Mouse (Mus musculus) inflammation-experienced regulatory T-cells, adult 6 months (primary cell): Measurements from ENCODE around the gene Rap1a. TPM values are rescaled to one million over a fixed set of nuclear protein-coding genes. Genes with fewer than 3 reads are reported as not detected.

Experiments used
- ATAC-seq: one replicate; pipeline ENCODE4 v1.8.0; 2017
- polyA plus RNA-seq, 3 experiments: library from polyadenylated mRNA; unstranded; fragments of 100-300 nt; shearing (Covaris generic); gene quantifications; one replicate each; pipeline ENCODE4 v1.2.1; 2017

Gene Rap1a
- polyA plus RNA-seq, result 100 to 1,000 TPM; 142 to 303 (median 166) TPM

DNA sequence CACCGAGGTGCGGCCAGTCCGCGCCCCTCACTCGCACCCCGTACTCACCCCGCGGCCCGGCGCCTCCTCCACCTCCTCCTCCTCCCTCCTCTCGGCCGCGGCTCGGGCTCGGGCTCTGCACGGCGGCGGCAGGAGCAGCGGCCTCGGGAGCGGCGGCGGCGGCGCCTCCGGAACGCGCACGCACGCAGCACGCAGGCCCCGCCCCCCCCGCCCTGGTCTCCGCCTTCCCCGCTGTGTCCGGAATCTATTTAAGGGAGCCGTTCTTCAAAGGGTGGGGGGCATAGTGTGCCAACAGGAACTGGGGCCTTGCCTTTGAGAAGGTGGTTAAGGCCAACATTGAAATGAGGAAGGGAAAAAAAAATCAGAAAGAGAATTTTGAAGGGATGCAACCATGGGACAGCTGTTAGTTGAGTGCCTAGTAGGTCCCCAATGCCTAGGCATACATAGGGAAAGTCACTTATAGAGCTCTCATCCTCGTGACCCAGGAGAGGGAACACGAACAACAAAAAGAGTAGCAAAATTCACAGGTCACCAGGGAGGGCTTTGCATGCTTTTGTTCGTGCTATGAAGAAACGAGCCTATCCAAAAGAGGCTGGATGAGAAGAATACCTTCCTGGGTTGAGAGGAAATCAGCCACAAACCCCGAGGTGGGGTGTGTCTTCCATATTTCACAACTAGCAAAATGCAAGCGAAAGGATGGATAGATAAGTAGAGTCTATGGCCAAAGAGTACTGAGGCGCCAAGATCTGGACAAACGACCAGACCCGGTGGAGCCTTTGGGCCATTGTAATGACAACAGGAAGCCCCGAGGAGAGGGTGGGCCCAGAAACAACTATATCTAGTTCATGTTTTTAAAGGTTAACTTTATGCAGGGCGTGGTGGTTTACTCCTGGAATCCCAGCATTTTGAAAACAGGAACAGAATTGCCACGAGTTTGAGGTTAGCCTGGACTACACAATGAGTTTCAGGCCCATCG lies at the start of gene Rap1a:
Rap1a (minus strand) TSS at position 146 of the 976 bp plus-strand sequence.
- peak; percentile 50 for ATAC-seq

DNA sequence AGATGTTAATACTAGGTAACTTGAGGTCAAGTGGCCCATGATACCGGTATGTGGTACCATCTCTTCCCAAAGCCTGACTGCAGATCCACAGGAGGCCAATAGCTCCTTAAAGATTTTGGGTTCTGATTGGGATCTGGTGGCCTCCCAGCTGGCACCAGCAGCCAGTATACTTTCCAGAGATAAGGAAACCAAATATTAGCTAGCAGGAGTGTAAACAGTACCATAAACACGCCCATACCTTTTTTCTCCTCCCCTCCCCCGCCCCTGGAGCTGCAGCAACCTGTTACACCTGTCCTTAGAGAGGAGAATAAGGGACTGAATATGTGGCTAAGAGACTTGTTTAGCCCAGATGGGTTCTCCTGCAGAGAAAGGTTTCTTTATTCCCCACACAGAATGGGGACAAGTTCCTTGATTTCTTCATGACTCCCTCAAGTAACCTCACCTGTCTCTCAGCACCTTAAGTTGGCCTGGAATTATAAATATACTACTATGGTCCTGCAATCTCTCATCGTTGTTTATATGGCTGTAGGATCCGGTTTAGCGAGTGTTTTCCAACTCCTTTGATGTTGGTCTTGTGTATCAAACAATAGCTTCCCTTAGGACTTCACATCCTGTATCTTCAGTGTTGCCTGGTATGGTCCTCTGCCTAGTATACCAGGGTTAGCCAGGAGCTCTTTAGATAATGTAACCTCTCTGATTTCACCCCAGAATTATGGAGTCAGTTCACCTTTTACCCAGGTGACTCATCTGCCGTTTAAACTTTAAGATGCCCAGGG lies 45.3 kb upstream of the Rap1a start:
- no peak for ATAC-seq

DNA sequence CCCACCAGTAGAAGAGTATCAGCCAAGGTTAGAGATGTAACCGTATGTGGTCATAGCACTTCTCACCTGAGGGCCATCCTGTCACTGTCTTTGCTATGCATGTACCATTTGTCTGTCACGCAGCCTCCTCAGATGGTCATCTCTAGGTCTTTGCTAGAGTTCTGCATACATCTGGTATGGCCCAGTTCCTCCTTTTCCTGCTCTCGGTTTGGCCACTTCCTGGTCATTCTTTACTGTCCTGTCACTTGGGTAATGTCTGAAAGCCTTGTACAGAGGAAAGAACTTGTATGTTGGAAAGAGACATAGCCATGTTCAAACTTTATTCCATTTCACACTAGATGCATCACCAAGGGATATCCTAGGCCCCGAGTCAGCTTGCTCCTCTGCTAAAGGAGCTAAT lies 38.7 kb upstream of the Rap1a start:
- ATAC-seq, result no peak

DNA sequence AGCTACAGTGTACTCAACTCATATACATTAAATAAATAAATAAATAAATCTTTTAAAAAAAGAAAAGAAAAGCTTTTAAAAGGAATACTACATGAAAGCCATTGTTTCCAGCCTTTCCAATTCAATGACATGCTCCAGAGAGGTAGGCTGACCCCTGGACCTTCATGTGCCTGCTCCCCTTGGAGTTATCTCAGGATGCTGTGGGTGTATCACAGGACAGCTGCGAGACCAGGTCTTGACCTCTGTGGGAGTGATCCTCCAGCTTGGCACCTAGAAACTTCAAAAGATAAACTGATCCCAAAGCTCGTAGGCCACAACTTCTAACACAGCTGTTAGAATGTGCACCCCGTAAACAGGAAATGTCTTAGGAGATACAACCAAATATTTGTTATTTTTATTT lies 37.5 kb upstream of the Rap1a start:
- ATAC-seq, result no peak

DNA sequence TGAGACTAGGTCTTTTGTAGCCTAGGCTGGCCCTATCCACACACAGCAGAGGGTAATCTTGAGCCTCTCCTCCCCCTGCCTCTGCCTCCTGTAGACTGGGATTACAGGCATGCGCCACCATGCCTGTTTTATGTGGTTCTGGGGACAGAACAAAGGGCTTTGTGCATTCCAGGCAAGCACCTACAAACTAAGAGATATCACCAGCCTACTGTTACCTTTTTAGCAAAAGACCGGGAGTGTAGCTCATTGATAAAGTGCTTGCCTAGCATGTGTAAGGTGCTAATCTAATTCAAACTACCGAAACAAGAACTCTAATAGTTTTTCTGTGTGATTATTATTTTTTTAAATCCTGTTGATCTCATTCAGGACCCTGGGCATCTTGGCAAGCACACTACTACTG lies 35.7 kb upstream of the Rap1a start:
- no peak for ATAC-seq

DNA sequence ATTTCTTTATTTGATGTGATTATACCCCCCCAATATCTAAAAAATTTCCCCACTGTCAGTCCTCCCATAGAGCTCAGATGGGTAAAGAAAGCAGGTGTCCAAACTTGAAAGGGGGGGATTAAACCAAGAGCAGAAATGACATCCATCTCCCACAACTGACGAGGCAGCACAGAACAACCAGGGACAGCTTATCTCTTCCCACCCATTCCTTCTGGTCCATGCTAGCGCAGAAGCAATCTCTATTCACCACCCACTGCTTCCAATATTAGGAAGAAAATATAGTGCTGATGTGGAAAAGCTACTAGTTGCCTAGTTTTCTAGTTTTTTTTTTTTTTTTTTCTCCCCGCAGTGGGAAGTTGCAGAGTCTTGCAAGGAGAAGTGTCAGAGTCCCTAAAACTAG lies 34.7 kb upstream of the Rap1a start:
- ATAC-seq, result no peak

DNA sequence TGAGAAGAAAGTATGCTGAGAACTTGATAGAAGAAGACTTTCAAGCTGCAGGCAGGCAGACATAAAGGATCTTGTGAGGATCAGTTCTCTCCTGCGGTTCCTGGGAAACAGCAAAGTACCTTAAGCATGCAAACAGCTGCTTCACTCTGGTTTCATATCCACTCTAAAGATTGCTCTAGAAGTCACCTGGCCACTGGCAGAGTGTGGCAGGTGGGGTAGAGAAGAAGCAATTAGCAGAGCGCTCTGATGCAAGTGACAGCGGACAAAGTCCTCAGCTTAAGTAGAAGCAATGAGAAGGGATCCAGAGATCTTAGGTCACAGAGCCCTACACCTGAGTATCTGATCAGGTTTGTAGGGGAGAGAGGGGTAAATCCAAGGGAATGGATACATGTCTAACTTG lies 30.4 kb upstream of the Rap1a start:
- no peak for ATAC-seq

DNA sequence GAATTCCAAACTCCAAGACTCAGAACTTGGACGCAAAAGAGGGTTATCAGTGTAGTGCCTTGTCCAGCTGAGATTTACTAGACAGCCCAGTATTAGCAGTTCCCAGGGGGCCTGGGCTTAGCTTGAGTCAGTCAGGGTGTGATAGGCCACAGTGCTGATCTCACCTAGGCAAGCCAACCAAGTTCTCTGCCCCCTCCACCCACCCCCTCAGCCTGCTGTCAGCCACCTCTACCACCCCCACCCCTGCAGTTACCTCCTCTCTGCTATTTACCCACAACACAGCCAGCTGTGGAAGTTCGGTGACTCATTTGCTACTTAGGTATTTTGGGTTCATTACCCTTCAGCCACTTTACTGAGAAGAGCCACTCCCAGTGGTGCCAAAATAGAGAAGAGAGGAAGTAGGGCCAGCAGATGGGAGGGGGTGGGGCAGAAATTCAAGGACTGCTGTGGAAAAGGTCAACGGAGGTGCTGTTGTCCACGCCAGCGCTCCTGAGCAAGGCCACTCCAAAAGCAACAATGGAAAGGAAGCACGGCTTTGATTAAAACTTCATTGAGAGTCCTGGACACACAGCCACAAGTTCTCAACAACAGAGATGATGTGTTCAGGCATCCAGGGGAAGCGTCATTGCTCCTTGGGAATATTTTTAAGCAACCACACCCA lies 24.5 kb upstream of the Rap1a start:
- ATAC-seq, result peak; percentile 58

DNA sequence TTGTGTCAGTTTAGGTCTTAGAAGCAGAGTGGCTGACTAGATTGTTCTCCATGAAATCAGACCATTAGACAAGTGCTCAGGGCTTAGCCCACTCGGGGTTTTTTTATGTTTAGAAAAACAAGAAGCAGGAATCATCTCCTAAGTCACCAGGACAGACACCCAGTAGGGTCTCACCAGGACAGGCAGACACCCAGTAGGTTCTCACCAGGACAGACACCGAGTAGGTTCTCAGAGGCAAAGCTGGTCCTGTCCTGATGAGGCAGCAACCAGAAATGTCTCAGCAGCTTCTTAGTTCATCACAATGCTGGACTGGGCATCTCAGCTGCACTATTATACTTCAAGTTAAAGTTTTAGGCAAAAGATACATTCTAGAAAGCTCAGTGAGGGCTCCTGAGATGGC lies 23.6 kb upstream of the Rap1a start:
- ATAC-seq, result no peak

DNA sequence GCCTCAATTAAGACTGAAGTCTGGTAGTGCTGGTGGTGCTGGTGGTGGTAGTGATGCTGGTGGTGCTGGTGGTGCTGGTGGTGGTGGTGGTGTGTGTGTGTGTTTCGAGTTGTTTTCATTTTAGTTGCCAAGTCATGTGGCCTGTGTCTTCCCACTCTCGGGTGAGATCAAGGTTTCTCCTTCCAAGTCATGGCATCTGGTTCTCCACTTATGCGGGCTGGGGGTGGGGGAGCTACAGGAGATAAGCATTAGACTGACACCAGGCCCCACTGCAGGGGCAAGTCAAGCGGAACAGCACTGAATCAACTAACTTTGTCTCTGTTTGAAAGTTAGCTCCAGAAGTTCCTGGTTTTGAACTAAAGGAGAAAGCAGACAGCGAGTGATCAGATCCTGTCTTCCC lies 23.0 kb upstream of the Rap1a start:
- ATAC-seq, result no peak

DNA sequence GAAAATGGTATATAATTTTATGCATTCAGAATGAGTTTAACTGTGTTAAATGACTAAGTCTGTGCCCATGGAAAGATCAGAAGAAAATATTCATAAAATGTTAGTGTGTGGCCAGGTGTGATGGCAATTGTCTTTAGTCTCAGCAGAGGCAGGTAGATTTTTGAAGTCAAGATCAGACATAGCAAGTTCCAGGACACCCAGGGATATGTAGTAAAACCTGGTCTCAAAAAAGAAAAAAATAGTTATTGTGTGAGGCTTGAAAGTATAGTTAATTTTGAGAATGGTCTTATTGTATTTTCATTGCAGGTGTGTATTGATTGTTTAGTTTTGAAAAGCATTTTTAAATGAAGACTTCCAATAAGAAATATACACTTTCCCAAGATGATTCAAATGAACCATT lies 22.5 kb upstream of the Rap1a start:
- no peak for ATAC-seq

DNA sequence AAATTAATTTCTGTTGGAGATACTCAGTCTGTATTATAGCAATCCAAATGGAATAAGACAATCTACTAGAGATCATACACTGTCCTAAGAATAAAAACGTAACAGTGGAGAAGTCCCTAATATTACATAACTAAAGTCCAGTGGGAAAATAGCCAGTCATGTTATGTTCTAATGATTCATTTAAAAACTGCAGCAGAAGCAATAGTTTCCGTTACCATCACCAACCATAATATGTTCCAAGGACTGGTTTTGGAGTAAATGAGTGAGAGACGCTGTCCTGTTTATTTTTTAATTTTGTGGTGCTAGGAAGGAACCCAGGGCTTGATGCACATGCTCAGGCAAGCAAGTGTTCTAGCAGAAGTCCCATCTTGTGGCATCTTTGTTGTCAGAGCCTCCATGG lies 20.4 kb upstream of the Rap1a start:
- no peak for ATAC-seq

DNA sequence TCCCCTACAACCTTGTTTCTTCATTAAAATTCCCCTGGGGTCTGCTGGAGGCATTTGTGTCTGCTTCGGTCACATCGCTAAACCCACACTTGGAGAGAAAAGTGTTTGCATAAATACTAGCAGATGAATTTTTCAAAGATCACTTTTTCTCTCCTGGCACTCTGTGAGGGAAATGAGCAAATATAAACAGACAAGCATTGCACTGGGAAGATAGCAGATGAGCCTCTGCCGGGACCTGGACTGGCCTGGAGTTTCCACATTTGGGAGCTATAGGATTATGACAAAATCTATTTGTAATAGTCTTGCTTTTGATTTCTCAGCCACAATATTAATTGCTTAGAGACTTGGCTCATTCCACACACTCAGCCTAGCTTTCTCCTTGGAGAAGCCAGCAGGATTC lies 19.1 kb upstream of the Rap1a start:
- ATAC-seq, result no peak

DNA sequence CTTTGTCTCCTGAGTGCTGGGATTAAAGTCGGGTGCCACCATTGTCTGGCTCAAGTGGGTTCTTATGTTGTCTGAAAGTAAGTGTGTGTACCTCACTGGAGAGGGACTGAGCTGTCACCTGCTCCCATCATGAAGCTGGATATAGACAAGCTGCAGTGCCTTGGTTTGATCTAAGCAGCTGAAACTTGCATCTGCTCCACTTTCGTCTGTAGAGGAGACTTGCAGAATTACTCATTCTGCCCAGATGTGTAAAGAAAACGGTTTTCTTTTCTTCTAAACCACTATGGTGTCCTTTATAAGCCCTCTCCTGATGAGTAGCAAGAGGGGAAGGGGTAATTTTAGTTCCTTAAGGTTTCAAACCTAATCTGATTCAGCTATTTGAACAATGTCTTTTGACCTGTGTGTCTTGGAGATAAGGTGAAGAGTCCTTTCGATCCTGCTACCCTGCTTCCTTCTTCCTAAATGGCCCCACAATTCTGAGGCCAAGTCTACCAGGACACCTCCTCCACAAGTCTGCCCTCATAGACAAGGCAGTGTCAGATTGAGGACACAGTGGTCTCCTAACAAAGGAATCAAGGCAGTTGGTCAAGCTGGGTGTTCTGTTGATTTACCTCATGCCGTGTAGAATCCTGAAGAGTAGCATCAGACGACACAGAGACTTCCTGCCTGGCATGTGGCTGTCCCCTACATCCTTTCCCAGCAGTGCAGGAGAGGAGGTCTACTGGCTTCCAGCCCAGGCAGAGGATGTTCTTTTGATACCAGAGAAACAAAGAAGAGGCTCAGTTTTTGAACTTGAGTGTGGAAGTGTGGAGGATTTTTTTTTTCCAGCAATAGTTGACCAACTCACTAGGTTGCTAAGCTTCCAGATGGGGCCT lies 17.2 kb upstream of the Rap1a start:
- no peak for ATAC-seq

DNA sequence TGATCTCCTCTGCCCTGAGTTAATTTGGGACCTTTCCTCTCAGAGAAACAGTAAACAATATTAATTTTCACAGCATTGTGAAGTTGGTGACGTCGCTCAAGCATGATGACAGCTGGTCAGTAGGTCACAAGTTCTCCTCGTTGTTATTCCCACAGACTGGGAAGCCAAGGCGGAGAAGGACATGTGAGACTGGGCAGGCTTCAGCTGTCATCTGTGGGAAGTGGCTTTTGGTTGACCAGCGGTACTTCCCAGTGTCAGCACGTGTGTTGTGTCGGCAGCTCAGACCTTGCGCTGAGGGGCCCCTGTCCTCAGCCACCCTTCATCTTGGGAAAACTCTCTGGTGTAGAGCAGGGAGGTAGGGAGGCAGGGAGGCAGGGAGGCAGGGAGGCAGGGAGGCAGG lies 15.0 kb upstream of the Rap1a start:
- ATAC-seq, result no peak

DNA sequence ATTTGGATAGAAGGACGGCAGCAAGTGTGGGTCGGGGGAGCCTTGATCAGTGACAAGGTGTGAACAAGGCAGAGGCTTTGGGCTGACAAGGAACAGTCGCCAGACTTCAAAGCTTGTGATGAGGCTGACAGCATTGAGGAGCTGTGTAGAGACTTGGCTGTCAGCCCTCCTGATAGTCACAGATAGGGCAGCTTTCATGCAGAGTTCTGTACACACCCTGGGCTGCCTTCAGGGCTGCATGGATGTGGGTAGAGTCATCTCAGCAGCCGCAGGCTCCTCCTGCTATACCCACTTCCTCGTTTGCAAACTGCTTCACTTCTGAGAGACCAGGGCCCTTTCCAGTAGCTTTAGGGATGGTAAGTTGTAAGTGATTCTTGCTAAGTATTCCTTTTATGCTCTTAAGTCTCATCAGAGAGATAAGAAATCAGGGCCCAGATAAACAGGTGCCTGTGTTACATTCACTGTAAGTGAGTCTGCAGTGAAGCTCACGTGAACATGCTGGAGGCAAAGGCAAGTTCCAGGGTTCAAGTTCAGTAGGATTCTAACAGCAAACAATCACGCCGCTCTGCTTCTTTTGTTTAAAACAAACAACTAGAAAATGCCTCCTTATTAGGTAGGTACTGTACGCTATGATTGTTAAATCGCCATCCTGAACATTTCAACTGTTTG lies 14.2 kb upstream of the Rap1a start:
- ATAC-seq, result peak; percentile 98

DNA sequence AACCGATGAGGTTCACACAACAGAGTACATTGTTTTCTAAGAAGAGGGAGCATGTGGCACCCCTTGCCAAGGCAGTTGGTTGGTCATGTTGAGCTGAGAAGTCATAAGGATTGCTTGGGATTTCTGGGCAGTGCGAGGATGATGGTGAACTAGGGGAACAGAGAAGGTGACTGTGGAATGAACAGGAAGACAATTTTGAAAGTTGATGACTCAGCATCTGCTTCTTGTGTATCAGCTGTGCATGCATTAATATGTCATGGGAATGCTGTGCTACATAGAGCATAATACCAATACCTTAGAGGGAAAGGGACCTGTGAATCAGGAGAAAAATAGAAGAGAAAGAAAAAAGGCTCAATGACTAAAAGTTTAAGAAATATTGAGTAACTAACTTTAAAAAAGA lies 10.0 kb upstream of the Rap1a start:
- no peak for ATAC-seq

DNA sequence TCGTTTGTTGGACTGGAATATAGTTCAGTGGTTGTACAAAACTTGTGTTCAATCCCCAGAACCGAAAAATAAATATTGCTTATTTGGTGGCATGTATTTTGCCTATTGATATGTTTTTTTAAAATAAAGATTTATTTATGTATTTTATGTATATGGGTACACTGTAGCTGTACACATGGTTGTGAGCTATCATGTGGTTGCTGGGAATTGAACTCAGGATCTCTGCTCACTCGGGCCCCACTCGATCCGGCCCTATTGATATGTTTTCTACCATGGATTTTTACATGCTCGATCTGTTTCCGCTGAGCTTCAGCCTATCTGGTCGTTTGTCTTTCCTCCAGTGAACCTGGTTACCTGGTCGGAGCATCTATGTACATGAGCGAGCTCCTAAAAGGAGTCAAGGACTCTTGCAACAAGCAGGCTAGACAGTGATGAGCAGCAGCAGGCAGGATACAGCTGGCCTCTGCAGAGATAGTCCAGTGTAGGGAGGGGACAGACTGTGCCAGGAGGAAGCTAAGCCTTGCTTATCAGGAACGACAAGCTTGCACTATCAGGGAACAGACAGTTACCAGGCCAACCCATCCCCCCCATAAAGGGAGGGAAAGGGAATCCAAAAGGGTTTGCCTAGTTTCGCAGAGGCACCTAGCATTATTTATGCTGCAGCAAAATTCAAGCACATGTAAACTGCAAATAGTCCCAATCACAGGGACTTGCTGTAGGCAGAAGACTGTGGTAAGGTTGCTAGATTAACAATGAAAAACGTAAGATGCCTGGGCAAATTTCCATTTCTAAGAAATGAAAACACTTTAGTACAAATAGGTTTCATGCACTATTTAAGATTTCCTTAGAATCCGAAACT lies 7.3 kb upstream of the Rap1a start:
- no peak for ATAC-seq

DNA sequence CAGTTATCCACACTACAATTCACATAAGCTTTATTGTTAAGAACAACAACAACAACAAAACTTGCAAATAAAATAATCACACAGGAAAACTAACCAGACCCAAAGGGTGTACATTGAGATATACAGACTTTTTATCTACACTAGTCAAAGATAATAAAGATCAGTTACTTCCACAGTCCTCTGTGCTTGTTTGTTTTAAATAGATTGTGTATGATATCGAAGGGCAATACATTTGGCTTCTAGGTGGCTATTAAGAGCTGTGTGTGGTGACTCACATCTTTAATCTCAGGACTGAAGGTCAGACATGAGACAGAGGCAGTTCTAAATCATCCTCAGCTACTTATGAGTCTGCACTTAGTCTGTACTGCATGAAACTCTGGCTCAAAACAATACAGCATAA lies 6.5 kb upstream of the Rap1a start:
- no peak for ATAC-seq

DNA sequence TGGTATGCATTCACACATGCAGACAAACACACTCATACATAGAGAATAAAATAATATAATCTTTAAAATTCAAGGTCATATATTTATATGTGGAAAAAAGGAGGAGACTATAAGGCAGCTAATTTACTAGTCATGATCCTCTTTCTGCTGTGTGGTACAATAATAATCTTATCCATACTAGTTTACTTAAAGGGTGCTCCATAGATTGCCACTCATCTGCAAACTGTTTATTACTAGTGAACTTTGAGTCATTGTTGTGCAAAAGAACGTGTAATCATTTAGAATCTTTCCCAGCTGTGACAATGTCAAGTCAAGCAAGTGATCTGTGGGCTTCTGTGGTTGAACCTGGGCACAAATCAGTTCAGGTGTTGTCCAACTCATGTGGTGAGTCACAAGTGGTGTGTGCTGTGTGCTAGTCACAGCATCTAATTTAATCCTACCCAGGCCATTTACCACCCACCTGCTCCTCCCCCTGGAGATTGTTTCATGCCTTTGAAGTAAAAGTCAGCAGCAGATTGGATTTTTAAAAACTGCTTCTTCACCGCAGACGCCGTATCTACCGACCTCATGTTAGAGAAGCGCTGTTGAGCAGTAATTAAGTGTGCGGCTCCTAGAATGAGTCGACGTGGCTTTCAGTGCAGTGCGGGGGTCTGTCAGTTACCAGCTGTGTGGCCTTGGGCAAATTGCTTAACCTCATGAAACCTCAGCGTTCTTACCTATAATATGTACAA lies 5.5 kb upstream of the Rap1a start:
- no peak for ATAC-seq
